Comparison of ENCODE assay signal across 8 mouse cellular contexts in genomic region chr4:126163067-126163659, GRCm38 (mm10). TPM values are rescaled to one million over a fixed set of nuclear protein-coding genes. Genes with fewer than 3 reads are reported as not detected.
DNase-seq lines count a peak whose midpoint lies in the region; ATAC-seq and TF ChIP-seq lines count a peak whose summit lies in the region.

Gene Sh3d21 (minus strand): TSS chr4:126163491.

- peak within 1 kb of the TSS; percentile 91 for H3K9ac ChIP-seq in heart, embryonic 12.5 days
- peak within 1 kb of the TSS; percentile 89 for H3K9ac ChIP-seq in kidney, postnatal 0 days (ENCODE audit: low read depth, low read length)

- peak within 1 kb of the TSS; percentile 99 for H3K4me2 ChIP-seq in heart, embryonic 12.5 days
- peak within 1 kb of the TSS; percentile 99 for H3K4me2 ChIP-seq in kidney, postnatal 0 days (ENCODE audit: low read length)

- H3K4me3 ChIP-seq in E14TG2a.4 (replicated peaks; ENCODE audit: low read length), result peak within 1 kb of the TSS; percentile 87
- peak within 1 kb of the TSS; percentile 43 for H3K4me3 ChIP-seq in bone marrow, adult 2 months (replicated peaks; ENCODE audit: control insufficient read depth, low read depth, low read length)
- H3K4me3 ChIP-seq in heart, embryonic 12.5 days, result peak within 1 kb of the TSS; percentile 70
- peak within 1 kb of the TSS; percentile 57 for H3K4me3 ChIP-seq in kidney, postnatal 0 days (replicated peaks; ENCODE audit: low read depth, low read length)

- H3K27me3 ChIP-seq in E14TG2a.4 (ENCODE audit: insufficient read depth, low read length), result peaks cover 5% of the 10 kb centered on the region; the same call in 1 of the 2 replicates
- H3K27me3 ChIP-seq in heart, embryonic 12.5 days (replicated peaks), result no peaks in the 10 kb centered on the region
- H3K27me3 ChIP-seq in kidney, postnatal 0 days (ENCODE audit: insufficient read depth, low read length), result no peaks in the 10 kb centered on the region

- DNase-seq in kidney, postnatal 0 days (ENCODE audit: low spot score), result no peak
- DNase-seq in lung, postnatal 4 days, result peak; percentile 52 to 59
- DNase-seq in yolk sac, embryonic 10.5 days (ENCODE audit: low spot score), result peak; percentile 69
- no peak for DNase-seq in adipocyte (ENCODE audit: low spot score)
- no peak for DNase-seq in right cerebral cortex, adult 2 months (ENCODE audit: low spot score in 2 of 2)

- peak within 1 kb of the TSS; percentile 28; the same call in 1 of the 2 replicates for H3K27ac ChIP-seq in bone marrow, adult 2 months (ENCODE audit: control insufficient read depth, insufficient read depth, low read depth, low read length, poor library complexity)
- peak within 1 kb of the TSS; percentile 76 for H3K27ac ChIP-seq in heart, embryonic 12.5 days (ENCODE audit: poor library complexity, severe bottlenecking)
- H3K27ac ChIP-seq in kidney, postnatal 0 days, result peak within 1 kb of the TSS; percentile 93

- WGBS in bone marrow, adult 2 months, result 6% methylated on average over 22 of the region's 22 CpGs
- WGBS in heart, embryonic 12.5 days, result 6% methylated on average over 22 of the region's 22 CpGs
- 8% methylated on average over 22 of the region's 22 CpGs for WGBS in kidney, postnatal 0 days

- no peaks in the 10 kb centered on the region for H3K9me3 ChIP-seq in E14TG2a.4 (ENCODE audit: low read length)
- no peaks in the 10 kb centered on the region for H3K9me3 ChIP-seq in heart, embryonic 12.5 days (replicated peaks)
- no peaks in the 10 kb centered on the region for H3K9me3 ChIP-seq in kidney, postnatal 0 days (replicated peaks; ENCODE audit: low read length)

- ATAC-seq in heart, embryonic 12.5 days (ENCODE audit: insufficient number of reproducible peaks, low FRiP score), result peak; percentile 37
- ATAC-seq in kidney, postnatal 0 days (replicated peaks; ENCODE audit: low FRiP score, low read depth), result peak; percentile 29

- TF ChIP-seq POLR2A in bone marrow, adult 2 months (IDR thresholded peaks at IDR 0.05; ENCODE audit: borderline replicate concordance, control insufficient read depth, low read depth, low read length), result no peak

- peaks cover 36% of the 10 kb centered on the region for H3K36me3 ChIP-seq in E14TG2a.4 (ENCODE audit: insufficient read depth, low read length)
- peaks cover 35% of the 10 kb centered on the region for H3K36me3 ChIP-seq in heart, embryonic 12.5 days
- H3K36me3 ChIP-seq in kidney, postnatal 0 days (ENCODE audit: insufficient read depth, low read length), result peaks cover 24% of the 10 kb centered on the region

- peaks cover 50% of the 10 kb centered on the region for H3K4me1 ChIP-seq in E14TG2a.4 (replicated peaks; ENCODE audit: low read depth, low read length)
- no peaks in the 10 kb centered on the region; the same call in 1 of the 2 replicates for H3K4me1 ChIP-seq in bone marrow, adult 2 months (ENCODE audit: control insufficient read depth, insufficient read depth, low read length)
- H3K4me1 ChIP-seq in heart, embryonic 12.5 days (replicated peaks), result peaks cover 29% of the 10 kb centered on the region
- peaks cover 19% of the 10 kb centered on the region for H3K4me1 ChIP-seq in kidney, postnatal 0 days (replicated peaks; ENCODE audit: insufficient read depth, low read length)

- TF ChIP-seq CTCF in E14TG2a.4 (conservative IDR thresholded peaks at IDR 0.05; ENCODE audit: low read length), result no peak
- no peak for TF ChIP-seq CTCF in bone marrow, adult 2 months (IDR thresholded peaks at IDR 0.05; ENCODE audit: control insufficient read depth, insufficient read depth, low read length)
- no peak for TF ChIP-seq CTCF in kidney, postnatal 0 days (IDR thresholded peaks at IDR 0.05; ENCODE audit: low read depth)

RNA-seq across cellular contexts. Expression of gene Sh3d21, which starts in this region (rescaled TPM):
- polyA plus RNA-seq in bone marrow, adult 2 months (2011; ENCODE audit: insufficient read depth, insufficient read length, low replicate concordance, missing spikeins), result 1.0 TPM in 1 of 2 replicates, not detected in the other
- 2.7 and 3.6 TPM in 2 replicates for polyA plus RNA-seq in heart, embryonic 12.5 days (2016; fragmentation: Nextera tagmentation; extraction: Ambion mirVana)
- polyA plus RNA-seq in kidney, postnatal 0 days (2015; fragmentation: Nextera tagmentation; extraction: Ambion mirVana), result 9.2 and 9.7 TPM in 2 replicates

Comparison
In these comparisons a context has a peak if more than half of its experiments do, and no peak if none do; other contexts are left out.
1. H3K27ac ChIP-seq: peak in every context shown above with its lines; median percentile 93 in kidney, postnatal 0 days; 76 in heart, embryonic 12.5 days; 28 in bone marrow, adult 2 months.
2. DNase-seq: peak in lung, postnatal 4 days (2 of 2) and yolk sac, embryonic 10.5 days (single experiment); none in kidney, postnatal 0 days (single experiment), adipocyte (single experiment) and right cerebral cortex, adult 2 months (0 of 2).
3. Peak in every context shown above with its lines, with median percentiles within 50 percentile points of each other: H3K4me3 ChIP-seq.